Mouse (Mus musculus): Measurements from ENCODE around the gene Ifngr1. TPM values are rescaled to one million over a fixed set of nuclear protein-coding genes. Genes with fewer than 3 reads are reported as not detected.

Gene Ifngr1
- polyA plus RNA-seq, 1 experiment from 2014 or later, result 29.8 TPM

- Histone ChIP-seq H3K27ac (no peak within 1 kb of the TSS), H3K36me3 (no peaks in the 10 kb centered on the region), H3K9me3 (no peaks in the 10 kb centered on the region), H3K4me3 (no peak within 1 kb of the TSS), H3K27me3 (ENCODE audit: insufficient read depth, poor library complexity, severe bottlenecking) (no peaks in the 10 kb centered on the region), H3K4me1 (replicated peaks) (no peaks in the 10 kb centered on the region)
- 94% methylated on average over 2 of the region's 2 CpGs for WGBS
- no peak for DNase-seq (ENCODE audit: low spot score)
These were observed 29.8 kb downstream of the Ifngr1 start, which contains the start of gene Il22ra2 for GRCm38 (mm10) chr10:19621408-19622048. TSS of gene Il22ra2 (plus strand) at chr10:19621998.

GRCm38 (mm10) chr10:19624617-19625016 is 32.9 kb downstream of the Ifngr1 start:
- Histone ChIP-seq H3K4me3 (no peak overlapping the region), H3K36me3 (no peaks in the 10 kb centered on the region), H3K9me3 (no peaks in the 10 kb centered on the region), H3K27ac (no peak overlapping the region), H3K27me3 (ENCODE audit: insufficient read depth, poor library complexity, severe bottlenecking) (no peaks in the 10 kb centered on the region), H3K4me1 (replicated peaks) (no peaks in the 10 kb centered on the region)
- DNase-seq (ENCODE audit: low spot score), result no peak
- WGBS, result 95% methylated on average over 1 of the region's 1 CpGs

GRCm38 (mm10) chr10:19627342-19627741 is 35.6 kb downstream of the Ifngr1 start:
- Histone ChIP-seq H3K9me3 (no peaks in the 10 kb centered on the region), H3K27me3 (ENCODE audit: insufficient read depth, poor library complexity, severe bottlenecking) (no peaks in the 10 kb centered on the region), H3K4me3 (no peak overlapping the region), H3K27ac (no peak overlapping the region), H3K4me1 (replicated peaks) (no peaks in the 10 kb centered on the region), H3K36me3 (no peaks in the 10 kb centered on the region)
- no peak for DNase-seq (ENCODE audit: low spot score)
- 98% methylated on average over 2 of the region's 2 CpGs for WGBS

- H3K27me3 ChIP-seq (ENCODE audit: insufficient read depth, poor library complexity, severe bottlenecking), result no peaks in the 10 kb centered on the region
- no peaks in the 10 kb centered on the region for H3K4me1 ChIP-seq (replicated peaks)
- DNase-seq (ENCODE audit: low spot score), result no peak
- H3K27ac ChIP-seq, result no peak overlapping the region
- no peaks in the 10 kb centered on the region for H3K9me3 ChIP-seq
- no peaks in the 10 kb centered on the region for H3K36me3 ChIP-seq
- 88% methylated on average over 4 of the region's 4 CpGs for WGBS
- H3K4me3 ChIP-seq, result no peak overlapping the region
These were observed 36.0 kb downstream of the Ifngr1 start for GRCm38 (mm10) chr10:19627748-19628147.

GRCm38 (mm10) chr10:19631616-19632195 is 40.0 kb downstream of the Ifngr1 start:
- H3K9me3 ChIP-seq, result no peaks in the 10 kb centered on the region
- DNase-seq (ENCODE audit: low spot score), result no peak
- whole genome bisulfite sequencing, result 85% methylated on average over 13 of the region's 13 CpGs
- H3K4me3 ChIP-seq, result no peak overlapping the region
- H3K36me3 ChIP-seq, result no peaks in the 10 kb centered on the region
- H3K27me3 ChIP-seq (ENCODE audit: insufficient read depth, poor library complexity, severe bottlenecking), result no peaks in the 10 kb centered on the region
- H3K4me1 ChIP-seq (replicated peaks), result no peaks in the 10 kb centered on the region
- H3K27ac ChIP-seq, result no peak overlapping the region

GRCm38 (mm10) chr10:19638851-19639250 is 47.1 kb downstream of the Ifngr1 start:
- Histone ChIP-seq H3K4me3 (no peak overlapping the region), H3K27me3 (ENCODE audit: insufficient read depth, poor library complexity, severe bottlenecking) (no peaks in the 10 kb centered on the region), H3K27ac (no peak overlapping the region), H3K36me3 (no peaks in the 10 kb centered on the region), H3K4me1 (replicated peaks) (no peaks in the 10 kb centered on the region), H3K9me3 (no peaks in the 10 kb centered on the region)
- WGBS, result 91% methylated on average over 5 of the region's 5 CpGs
- DNase-seq (ENCODE audit: low spot score), result no peak

GRCm38 (mm10) chr10:19639630-19640029 is 47.9 kb downstream of the Ifngr1 start:
- Histone ChIP-seq H3K27ac (no peak overlapping the region), H3K27me3 (ENCODE audit: insufficient read depth, poor library complexity, severe bottlenecking) (no peaks in the 10 kb centered on the region), H3K4me3 (no peak overlapping the region), H3K36me3 (no peaks in the 10 kb centered on the region), H3K4me1 (replicated peaks) (no peaks in the 10 kb centered on the region), H3K9me3 (no peaks in the 10 kb centered on the region)
- WGBS, result 93% methylated on average over 1 of the region's 1 CpGs
- DNase-seq (ENCODE audit: low spot score), result no peak

- Histone ChIP-seq H3K36me3 (no peaks in the 10 kb centered on the region), H3K4me3 (no peak overlapping the region), H3K27me3 (ENCODE audit: insufficient read depth, poor library complexity, severe bottlenecking) (no peaks in the 10 kb centered on the region), H3K27ac (no peak overlapping the region), H3K4me1 (replicated peaks) (no peaks in the 10 kb centered on the region), H3K9me3 (no peaks in the 10 kb centered on the region)
- no peak for DNase-seq (ENCODE audit: low spot score)
- 89% methylated on average over 2 of the region's 2 CpGs for WGBS
These were observed 53.4 kb downstream of the Ifngr1 start for GRCm38 (mm10) chr10:19645119-19645518.

- DNase-seq (ENCODE audit: low spot score), result no peak
- H3K4me3 ChIP-seq, result no peak overlapping the region
- 90% methylated on average over 9 of the region's 9 CpGs for WGBS
- no peaks in the 10 kb centered on the region for H3K27me3 ChIP-seq (ENCODE audit: insufficient read depth, poor library complexity, severe bottlenecking)
- no peak overlapping the region for H3K27ac ChIP-seq
- no peaks in the 10 kb centered on the region for H3K9me3 ChIP-seq
- H3K36me3 ChIP-seq, result no peaks in the 10 kb centered on the region
- no peaks in the 10 kb centered on the region for H3K4me1 ChIP-seq (replicated peaks)
These were observed 65.7 kb downstream of the Ifngr1 start for GRCm38 (mm10) chr10:19657426-19657825.

Other genes starting within 250 kb of the Ifngr1 start
- 82.0 and 99.1 TPM in 2 replicates for gene Olig3, start 235.4 kb upstream of the Ifngr1 start, polyA plus RNA-seq (2016; fragmentation: Nextera tagmentation; extraction: Ambion mirVana)
- not detected in 2 replicates for gene Il22ra2, start 30.0 kb downstream of the Ifngr1 start, polyA plus RNA-seq (2016; fragmentation: Nextera tagmentation; extraction: Ambion mirVana)
- gene Il20ra, start 120.6 kb downstream of the Ifngr1 start, polyA plus RNA-seq (2016; fragmentation: Nextera tagmentation; extraction: Ambion mirVana), result 0.14 TPM in 1 of 2 replicates, not detected in the other